Mouse (Mus musculus): Measurements from ENCODE around the gene Usp34. TPM values are rescaled to one million over a fixed set of nuclear protein-coding genes. Genes with fewer than 3 reads are reported as not detected.

The Usp34 gene
- total and polyA plus RNA-seq, 3 experiments, result 47.5 to 92.5 (median 65.4) TPM

- H3K9me3 ChIP-seq (replicated peaks; ENCODE audit: low read length), result peaks cover 2% of the 10 kb centered on the region
- H3K9ac ChIP-seq (ENCODE audit: insufficient read depth, low read depth), result no peak within 1 kb of the TSS
- no peaks in the 10 kb centered on the region for H3K79me2 ChIP-seq (replicated peaks; ENCODE audit: control insufficient read depth, extremely low read depth, insufficient read depth, poor library complexity, severe bottlenecking)
- H3K36me3 ChIP-seq (replicated peaks in 1 of 2; ENCODE audit: control insufficient read depth in 1 of 2, insufficient read depth in 1 of 2, low read length in 1 of 2), result no peaks in the 10 kb centered on the region
- H3K27ac ChIP-seq (ENCODE audit: insufficient read depth, low read depth), result no peak within 1 kb of the TSS
- no peaks in the 10 kb centered on the region for H3K27me3 ChIP-seq (replicated peaks)
- H3K4me1 ChIP-seq (ENCODE audit: control insufficient read depth in 1 of 2, insufficient read depth in 2 of 2), result no peaks in the 10 kb centered on the region
- in situ Hi-C loops (cut with MboI; ENCODE audit: low pct_ligation_motif_present, low pct_unique_long_range_greater_than_20kb, low sequenced_read_pairs) (no loop called here), dilution Hi-C loops (cut with MboI; ENCODE audit: extremely low pct_ligation_motif_present, extremely low pct_unique_long_range_greater_than_20kb, low sequenced_read_pairs) (no loop called here)
- no peak for TF ChIP-seq PAX5 (IDR thresholded peaks at IDR 0.05; ENCODE audit: low read length)
- no peak for TF ChIP-seq CTCF (conservative IDR thresholded peaks at IDR 0.05 in 1 of 2, IDR thresholded peaks at IDR 0.05 in 1 of 2; ENCODE audit: low read depth in 2 of 2, low read length in 2 of 2)
- no peak for TF ChIP-seq MEF2A (IDR thresholded peaks at IDR 0.05; ENCODE audit: borderline replicate concordance, low read depth, low read length)
- TF ChIP-seq GABPA (IDR thresholded peaks at IDR 0.05; ENCODE audit: insufficient replicate concordance, low read depth, low read length), result no peak
- DNase-seq (ENCODE audit: extremely low read depth), result no peak
- H3K4me3 ChIP-seq (replicated peaks in 1 of 3; ENCODE audit: low read depth in 2 of 3, low read length in 2 of 3, poor library complexity in 1 of 3), result no peak within 1 kb of the TSS
- no peak within 1 kb of the TSS for H3K4me2 ChIP-seq (ENCODE audit: insufficient read depth, low read depth, poor library complexity, severe bottlenecking)
These were observed 213.9 kb downstream of the Usp34 start, which contains the start of gene 1700093K21Rik for GRCm38 (mm10) chr11:23520473-23521205. Gene 1700093K21Rik, minus strand, starts transcription at chr11:23521155.

- H3K4me2 ChIP-seq (ENCODE audit: insufficient read depth, low read depth, poor library complexity, severe bottlenecking), result no peak overlapping the region
- H3K4me1 ChIP-seq (ENCODE audit: control insufficient read depth in 1 of 2, insufficient read depth in 2 of 2), result peaks cover 2 to 4% of the 10 kb centered on the region in 2 experiments; a peak in 2 of 4 replicates
- H3K27me3 ChIP-seq (replicated peaks), result peaks cover 1% of the 10 kb centered on the region
- H3K36me3 ChIP-seq (replicated peaks in 1 of 2; ENCODE audit: control insufficient read depth in 1 of 2, insufficient read depth in 1 of 2, low read length in 1 of 2), result no peaks in the 10 kb centered on the region
- H3K79me2 ChIP-seq (replicated peaks; ENCODE audit: control insufficient read depth, extremely low read depth, insufficient read depth, poor library complexity, severe bottlenecking), result no peaks in the 10 kb centered on the region
- dilution Hi-C loops (cut with MboI; ENCODE audit: extremely low pct_ligation_motif_present, extremely low pct_unique_long_range_greater_than_20kb, low sequenced_read_pairs), result no loop called here
- in situ Hi-C loops (cut with MboI; ENCODE audit: low pct_ligation_motif_present, low pct_unique_long_range_greater_than_20kb, low sequenced_read_pairs), result no loop called here
- TF ChIP-seq NELFE (IDR thresholded peaks at IDR 0.05; ENCODE audit: low read depth, low read length), result no peak
- no peak for TF ChIP-seq JUND (conservative IDR thresholded peaks at IDR 0.05; ENCODE audit: low read depth, low read length)
- TF ChIP-seq ELF1 (IDR thresholded peaks at IDR 0.05; ENCODE audit: low read depth, low read length), result no peak
- no peak for TF ChIP-seq MAZ (IDR thresholded peaks at IDR 0.05; ENCODE audit: low read depth, low read length)
- no peak for DNase-seq (ENCODE audit: extremely low read depth)
- no peaks in the 10 kb centered on the region for H3K9me3 ChIP-seq (replicated peaks; ENCODE audit: low read length)
- H3K9ac ChIP-seq (ENCODE audit: insufficient read depth, low read depth), result no peak overlapping the region
- H3K27ac ChIP-seq (ENCODE audit: insufficient read depth, low read depth), result no peak overlapping the region
- no peak overlapping the region for H3K4me3 ChIP-seq (replicated peaks in 1 of 3; ENCODE audit: low read depth in 2 of 3, low read length in 2 of 3, poor library complexity in 1 of 3)
These were observed 230.8 kb downstream of the Usp34 start for GRCm38 (mm10) chr11:23537446-23537845.

Other genes starting within 250 kb of the Usp34 start
- gene Xpo1, start 50.9 kb upstream of the Usp34 start, total RNA-seq (2012; rRNA removed), result 140 and 176 TPM in 2 replicates
- 295 and 333 TPM in 2 replicates for gene Xpo1, start 50.9 kb upstream of the Usp34 start, total RNA-seq (2014; rRNA removed)
- gene Xpo1, start 50.9 kb upstream of the Usp34 start, polyA plus RNA-seq (2012; ENCODE audit: insufficient read length, low read depth), result 199 and 246 TPM in 2 replicates
- gene Ahsa2, start 191.1 kb downstream of the Usp34 start, total RNA-seq (2012; rRNA removed), result 51.0 and 69.5 TPM in 2 replicates
- gene Ahsa2, start 191.1 kb downstream of the Usp34 start, total RNA-seq (2014; rRNA removed), result 58.9 and 66.4 TPM in 2 replicates
- gene Ahsa2, start 191.1 kb downstream of the Usp34 start, polyA plus RNA-seq (2012; ENCODE audit: insufficient read length, low read depth), result 69.4 and 105 TPM in 2 replicates
- not detected in 2 replicates for gene 1700093K21Rik, start 214.3 kb downstream of the Usp34 start, total RNA-seq (2012; rRNA removed)
- not detected in 2 replicates for gene 1700093K21Rik, start 214.3 kb downstream of the Usp34 start, total RNA-seq (2014; rRNA removed)
- not detected in 2 replicates for gene 1700093K21Rik, start 214.3 kb downstream of the Usp34 start, polyA plus RNA-seq (2012; ENCODE audit: insufficient read length, low read depth)